Mouse (Mus musculus) ES-Bruce4 (cell line): Measurements from ENCODE around the gene Ifna6.
"Not testable (repeated sequence)": the region's sequence is repeated elsewhere in the genome, so short reads cannot be mapped to it uniquely, and the experiment has no call there.

Source experiments
- CTCF ChIP-seq: IDR thresholded peaks from one replicate; pipeline ENCODE4 v1.8.1; 2011; ENCODE audit warnings: low read depth, low read length
- EP300 ChIP-seq: IDR thresholded peaks from 2 replicates; pipeline ENCODE4 v1.6.1; 2011; ENCODE audit warnings: low read depth, low read length; ENCODE audit not compliant: insufficient read depth
- POLR2A ChIP-seq: IDR thresholded peaks from one replicate; pipeline ENCODE4 v1.8.1; 2011; ENCODE audit warnings: low read length; ENCODE audit not compliant: insufficient read depth

GRCm38 (mm10) chr4:88805231-88805630 lies 22.0 kb upstream of the Ifna6 start, which contains the start of gene Gm13288:
- TF ChIP-seq CTCF, POLR2A, EP300: not testable (repeated sequence)
